Mouse (Mus musculus): ENCODE measurements around the gene Bub3.

GRCm38 (mm10) chr7:131555301-131556081 lies 4.5 kb upstream of the Bub3 start:
- TF ChIP-seq CTCF (IDR thresholded peaks at IDR 0.05; ENCODE audit: low read depth) (no peak), EP300 (IDR thresholded peaks at IDR 0.05; ENCODE audit: low read depth) (no peak)

All from heart, postnatal 0 days (tissue).